Mouse (Mus musculus): ENCODE results near the gene Ung.

- TF ChIP-seq CTCF (IDR thresholded peaks at IDR 0.05; ENCODE audit: control insufficient read depth, insufficient read depth, insufficient replicate concordance, low read depth, low read length) (no peak), POLR2A (IDR thresholded peaks at IDR 0.05; ENCODE audit: control insufficient read depth, low read depth, low read length) (no peak)
Measured at GRCm38 (mm10) chr5:114170345-114170744, 40.2 kb downstream of the Ung start.
